Mouse (Mus musculus): ENCODE results near the gene Ctu2.

The Ctu2 gene

DNA sequence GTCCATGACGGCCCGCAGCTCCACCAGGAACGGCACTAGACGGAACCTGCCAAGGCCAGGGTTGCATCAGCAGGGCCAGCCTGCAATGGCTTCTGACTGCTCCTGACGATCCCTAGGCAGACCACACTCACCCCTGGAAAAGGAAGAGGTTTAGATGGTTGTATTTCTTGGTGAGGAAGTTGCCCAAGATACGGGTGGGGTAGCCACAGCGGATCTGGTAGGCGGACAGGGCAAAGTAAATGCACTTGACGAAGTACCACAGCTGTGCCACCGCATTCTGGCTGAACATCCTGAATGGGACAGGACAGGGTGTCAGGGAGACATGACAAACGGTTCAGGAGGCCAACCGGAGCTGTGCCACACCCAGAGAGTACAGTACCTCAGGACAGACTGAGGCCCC is 8.9 kb downstream of the Ctu2 start:
- DNase-seq (ENCODE audit: low read depth, low spot score), result no peak

- DNase-seq (ENCODE audit: low read depth, low spot score), result no peak
Measured at GRCm38 (mm10) chr8:122488387-122488786, 12.4 kb downstream of the Ctu2 start.

GRCm38 (mm10) chr8:122497016-122497734 is 21.2 kb downstream of the Ctu2 start:
- DNase-seq (ENCODE audit: low read depth, low spot score), result no peak

DNA sequence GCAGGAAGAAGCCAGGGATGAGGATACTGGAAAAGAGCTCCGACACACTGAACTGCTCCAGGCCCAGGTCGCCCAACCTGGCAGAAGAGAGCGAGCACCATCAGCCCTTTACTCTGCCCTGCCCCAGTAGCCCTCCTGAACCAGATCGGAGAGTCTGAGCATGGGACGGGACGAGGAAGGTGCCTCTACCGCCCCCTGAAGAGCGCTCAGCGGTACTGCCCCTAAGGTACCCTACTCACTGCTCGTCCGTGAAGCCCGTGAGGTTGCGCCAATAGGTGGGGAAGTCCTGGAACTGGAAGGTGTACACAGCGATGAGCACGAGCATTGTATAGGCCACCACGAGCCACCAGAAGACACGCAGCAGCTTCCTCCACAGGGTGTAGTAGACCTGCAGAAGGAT is 22.0 kb downstream of the Ctu2 start:
- no peak for DNase-seq (ENCODE audit: low read depth, low spot score)

DNA sequence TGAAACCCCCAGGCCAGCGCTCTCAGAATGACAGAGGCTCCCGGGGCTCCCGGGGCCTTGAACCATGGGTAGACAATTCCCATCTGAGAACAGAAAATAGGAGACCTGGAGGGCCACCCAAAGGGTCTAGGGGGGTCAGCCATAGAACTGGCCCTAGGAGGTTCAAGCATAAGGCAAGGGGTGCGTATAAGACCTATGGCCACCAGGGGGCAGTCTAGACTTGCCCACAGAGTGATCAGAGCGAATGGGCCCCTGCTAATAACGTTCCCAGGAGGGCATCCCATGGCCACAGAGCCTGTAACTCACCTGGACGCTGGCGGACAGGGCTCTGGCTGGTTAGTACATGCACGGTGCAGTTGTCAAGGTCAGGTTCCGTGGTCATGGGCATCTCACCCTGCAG is 24.9 kb downstream of the Ctu2 start:
- DNase-seq (ENCODE audit: low read depth, low spot score), result peak; percentile 76

- no peak for DNase-seq (ENCODE audit: low read depth, low spot score)
Measured at GRCm38 (mm10) chr8:122511552-122511951, 35.6 kb downstream of the Ctu2 start.

DNA sequence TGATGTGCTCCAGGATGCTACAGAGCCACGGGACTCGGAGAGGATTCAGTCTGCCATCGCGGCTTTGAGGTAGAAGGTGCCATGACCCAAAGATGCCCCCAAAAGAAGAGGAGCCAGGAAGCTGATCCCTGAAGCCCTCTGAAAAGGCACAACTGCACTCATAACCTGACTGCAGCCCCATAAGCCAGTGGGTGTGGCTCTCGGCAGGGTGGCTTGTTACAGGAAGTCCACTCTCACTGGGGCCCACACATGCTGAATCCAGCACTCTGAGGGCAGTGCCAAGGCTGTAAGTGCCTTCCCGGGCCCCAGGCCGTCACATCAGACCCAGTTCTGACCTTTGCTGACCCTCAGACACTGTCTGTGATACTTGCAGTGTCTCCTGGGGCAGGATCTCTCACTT is 36.4 kb downstream of the Ctu2 start:
- DNase-seq (ENCODE audit: low read depth, low spot score), result no peak

- DNase-seq (ENCODE audit: low read depth, low spot score), result no peak
Measured at GRCm38 (mm10) chr8:122515699-122516098, 39.8 kb downstream of the Ctu2 start.

GRCm38 (mm10) chr8:122517541-122518190 is 41.7 kb downstream of the Ctu2 start:
- DNase-seq (ENCODE audit: low read depth, low spot score), result no peak

GRCm38 (mm10) chr8:122520611-122521010 is 44.7 kb downstream of the Ctu2 start:
- no peak for DNase-seq (ENCODE audit: low read depth, low spot score)

DNA sequence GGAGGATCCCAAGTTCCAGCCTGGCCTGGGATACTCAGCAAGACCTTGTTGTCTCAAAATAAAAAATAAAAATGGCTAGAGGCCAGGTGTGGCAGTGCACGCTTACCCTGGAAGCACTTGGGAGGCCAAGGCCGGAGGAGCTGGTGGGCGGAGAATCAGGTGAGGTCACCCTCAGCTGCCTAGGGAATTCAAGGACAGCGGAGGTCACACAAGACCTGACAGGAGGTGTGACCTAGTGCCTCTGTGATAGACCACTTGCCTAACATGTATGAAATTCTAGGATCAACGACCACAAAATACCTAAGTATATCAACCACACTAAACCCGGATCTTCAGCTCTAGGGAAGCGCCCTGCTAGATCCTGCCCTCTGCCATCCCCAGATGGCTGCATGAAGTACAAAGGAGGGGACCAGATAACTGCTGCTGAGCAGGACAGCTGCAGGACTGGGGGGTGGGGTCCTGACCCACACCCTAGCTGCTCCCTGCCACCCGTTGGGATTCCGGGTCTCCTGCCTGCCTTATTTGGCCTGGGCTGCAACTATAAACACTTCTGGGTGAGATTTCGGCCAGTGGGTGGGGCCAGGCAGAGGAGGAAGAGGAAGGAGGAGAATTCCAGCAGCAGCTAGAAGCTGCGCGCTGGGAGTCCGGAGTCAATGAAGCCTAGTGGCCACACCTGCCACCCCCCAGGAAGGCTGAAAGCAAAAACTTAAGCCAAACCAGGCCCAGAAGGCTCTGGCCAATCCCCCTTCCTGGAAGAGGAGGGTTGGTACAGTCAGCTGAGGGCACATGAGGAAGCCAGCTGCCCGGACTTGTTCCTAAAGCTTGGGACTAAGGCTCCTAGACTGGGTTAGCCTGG is 47.1 kb downstream of the Ctu2 start:
- no peak for DNase-seq (ENCODE audit: low read depth, low spot score)

DNA sequence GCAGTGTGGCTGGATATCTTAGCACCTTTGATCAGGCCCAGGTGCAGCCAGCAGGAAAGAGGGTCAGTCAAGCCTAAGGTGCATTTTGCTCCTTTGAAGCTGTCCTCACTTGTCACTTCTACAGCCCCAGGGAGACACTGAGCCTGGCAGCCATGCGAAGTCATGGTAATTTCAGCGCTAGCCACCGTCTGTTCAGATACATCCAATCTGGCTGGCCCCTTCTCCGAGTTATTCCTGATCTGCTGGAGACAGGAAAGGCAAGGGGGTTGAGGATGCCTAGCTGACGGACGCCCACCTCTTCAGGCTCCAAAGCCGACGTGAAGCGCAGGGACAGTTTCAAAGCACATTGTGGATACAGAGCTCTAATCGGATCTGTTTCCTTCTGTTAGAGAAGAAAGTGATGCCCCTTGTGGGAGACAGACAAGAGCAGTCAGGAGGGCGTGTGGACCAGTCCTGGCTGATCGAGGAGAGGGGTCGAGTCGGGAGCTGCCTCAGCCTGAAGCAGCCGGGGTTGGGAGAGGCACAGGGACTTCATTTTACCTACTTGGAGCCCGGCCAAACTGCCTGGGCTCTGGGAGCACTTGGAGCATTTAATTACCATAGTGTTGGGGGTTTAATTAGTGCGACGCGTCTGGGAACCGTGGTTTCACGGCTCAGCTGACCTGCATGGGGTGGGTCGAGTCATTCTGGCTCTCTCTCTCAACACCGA is 47.9 kb downstream of the Ctu2 start:
- DNase-seq (ENCODE audit: low read depth, low spot score), result no peak

DNA sequence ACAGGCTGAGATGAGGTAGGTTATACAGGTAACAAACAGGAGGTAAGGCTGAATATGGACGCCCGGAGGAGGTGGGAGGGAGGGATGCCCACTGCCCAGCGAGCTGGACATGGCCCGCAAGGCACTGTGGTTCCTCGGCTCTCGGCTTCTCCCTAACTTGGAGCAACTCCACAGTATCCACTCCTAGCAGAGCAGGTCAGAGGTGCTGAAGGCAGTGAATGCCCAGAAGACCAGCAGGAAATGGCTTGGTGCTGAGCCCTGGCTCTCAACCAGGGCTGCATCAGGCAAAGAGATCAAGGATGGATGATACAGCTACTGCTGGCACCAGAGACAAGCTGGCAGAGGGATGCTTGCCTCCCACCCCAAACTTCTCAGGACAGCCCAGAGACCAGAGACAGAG is 48.6 kb downstream of the Ctu2 start:
- no peak for DNase-seq (ENCODE audit: low read depth, low spot score)

- no peak for DNase-seq (ENCODE audit: low read depth, low spot score)
Measured at GRCm38 (mm10) chr8:122525004-122525403, 49.1 kb downstream of the Ctu2 start.

- DNase-seq (ENCODE audit: low read depth, low spot score), result no peak
Measured at GRCm38 (mm10) chr8:122526084-122526483, 50.1 kb downstream of the Ctu2 start.

- DNase-seq (ENCODE audit: low read depth, low spot score), result no peak
Measured at GRCm38 (mm10) chr8:122526526-122527170, 50.7 kb downstream of the Ctu2 start.

DNA sequence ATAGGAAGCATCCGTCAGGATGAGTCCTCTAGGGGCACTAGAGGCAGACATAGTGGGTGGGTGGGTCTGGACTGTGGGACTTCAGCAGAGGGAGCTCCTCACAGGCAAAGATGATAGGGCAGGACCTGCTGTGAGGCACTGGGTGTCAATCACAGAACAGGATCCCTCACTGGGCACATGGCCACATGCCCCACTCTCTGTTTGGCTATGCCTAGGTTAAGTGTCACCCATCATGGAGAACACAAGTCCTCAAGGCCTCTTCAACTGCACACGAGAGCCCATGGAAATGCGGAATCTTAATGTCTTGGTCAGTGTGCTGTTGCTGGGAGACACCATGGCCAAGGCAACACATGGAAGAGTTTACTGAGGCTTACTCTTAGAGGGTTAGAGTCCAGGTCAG is 52.0 kb downstream of the Ctu2 start:
- DNase-seq (ENCODE audit: low read depth, low spot score), result no peak

GRCm38 (mm10) chr8:122529159-122529558 is 53.2 kb downstream of the Ctu2 start:
- no peak for DNase-seq (ENCODE audit: low read depth, low spot score)

- DNase-seq (ENCODE audit: low read depth, low spot score), result no peak
Measured at GRCm38 (mm10) chr8:122531312-122531711, 55.4 kb downstream of the Ctu2 start.
